Mouse (Mus musculus): ENCODE results near the gene Pip4k2a. TPM values are rescaled to one million over a fixed set of nuclear protein-coding genes. Genes with fewer than 3 reads are reported as not detected.
A peak's percentile ranks its signal among the peaks of the same experiment; 100 is the strongest.

Pip4k2a gene
- total and polyA plus RNA-seq, 3 experiments = 6.6 to 52.9 (median 20.8) TPM

GRCm38 (mm10) chr2:18919797-18920354 lies 78.0 kb downstream of the Pip4k2a start:
- H3K27ac ChIP-seq (ENCODE audit: insufficient read depth, low read depth) = no peak overlapping the region; the same call in 1 of the 2 replicates
- H3K79me2 ChIP-seq (replicated peaks; ENCODE audit: control insufficient read depth, extremely low read depth, insufficient read depth, poor library complexity, severe bottlenecking) = peaks cover 4% of the 10 kb centered on the region; the same call in 1 of the 2 replicates
- no peaks in the 10 kb centered on the region for H3K36me3 ChIP-seq (replicated peaks in 1 of 2; ENCODE audit: control insufficient read depth in 1 of 2, insufficient read depth in 1 of 2, low read length in 1 of 2)
- H3K9ac ChIP-seq (ENCODE audit: insufficient read depth, low read depth) = no peak overlapping the region
- no peak overlapping the region for H3K4me2 ChIP-seq (ENCODE audit: insufficient read depth, low read depth, poor library complexity, severe bottlenecking)
- peaks cover 14 to 98% of the 10 kb centered on the region in 2 experiments for H3K4me1 ChIP-seq (ENCODE audit: control insufficient read depth in 1 of 2, insufficient read depth in 2 of 2)
- no peaks in the 10 kb centered on the region for H3K9me3 ChIP-seq (replicated peaks; ENCODE audit: low read length)
- dilution Hi-C loops (cut with MboI; ENCODE audit: extremely low pct_ligation_motif_present, extremely low pct_unique_long_range_greater_than_20kb, low sequenced_read_pairs) (no loop called here), in situ Hi-C loops (cut with MboI; ENCODE audit: low pct_ligation_motif_present, low pct_unique_long_range_greater_than_20kb, low sequenced_read_pairs) (no loop called here)
- H3K4me3 ChIP-seq (replicated peaks in 1 of 3; ENCODE audit: low read depth in 2 of 3, low read length in 2 of 3, poor library complexity in 1 of 3) = no peak overlapping the region
- TF ChIP-seq JUND (conservative IDR thresholded peaks at IDR 0.05; ENCODE audit: low read depth, low read length) = no peak
- no peak for TF ChIP-seq POLR2A (IDR thresholded peaks at IDR 0.05; ENCODE audit: low read depth, low read length)
- no peak for TF ChIP-seq MAFK (IDR thresholded peaks at IDR 0.05; ENCODE audit: insufficient replicate concordance, low read length)
- TF ChIP-seq USF1 (IDR thresholded peaks at IDR 0.05; ENCODE audit: low read depth, low read length) = no peak
- no peak for TF ChIP-seq RCOR1 (conservative IDR thresholded peaks at IDR 0.05; ENCODE audit: low read depth, low read length)
- no peak for TF ChIP-seq IRF4 (IDR thresholded peaks at IDR 0.05; ENCODE audit: low read depth, low read length)
- TF ChIP-seq BHLHE40 (IDR thresholded peaks at IDR 0.05; ENCODE audit: low read depth, low read length) = no peak
- TF ChIP-seq MYC (IDR thresholded peaks at IDR 0.05; ENCODE audit: low read depth, low read length) = no peak
- TF ChIP-seq SIN3A (IDR thresholded peaks at IDR 0.05; ENCODE audit: low read length) = no peak
- no peak for TF ChIP-seq ELF1 (IDR thresholded peaks at IDR 0.05; ENCODE audit: low read depth, low read length)
- DNase-seq (ENCODE audit: extremely low read depth) = no peak
- H3K27me3 ChIP-seq (replicated peaks) = no peaks in the 10 kb centered on the region

GRCm38 (mm10) chr2:18917838-18918237 lies 80.1 kb downstream of the Pip4k2a start:
- in situ Hi-C loops (cut with MboI; ENCODE audit: low pct_ligation_motif_present, low pct_unique_long_range_greater_than_20kb, low sequenced_read_pairs) = no loop called here

GRCm38 (mm10) chr2:18917380-18917750 lies 80.6 kb downstream of the Pip4k2a start:
- in situ Hi-C loops (cut with MboI; ENCODE audit: low pct_ligation_motif_present, low pct_unique_long_range_greater_than_20kb, low sequenced_read_pairs) = no loop called here
- H3K9ac ChIP-seq (ENCODE audit: insufficient read depth, low read depth) = no peak overlapping the region
- peak; percentile 67 for DNase-seq (ENCODE audit: extremely low read depth)

More at GRCm38 (mm10) chr2:18917838-18918237, 80.1 kb downstream of the Pip4k2a start:
- H3K36me3 ChIP-seq (replicated peaks in 1 of 2; ENCODE audit: control insufficient read depth in 1 of 2, insufficient read depth in 1 of 2, low read length in 1 of 2) = no peaks in the 10 kb centered on the region
- H3K79me2 ChIP-seq (replicated peaks; ENCODE audit: control insufficient read depth, extremely low read depth, insufficient read depth, poor library complexity, severe bottlenecking) = peaks cover 4% of the 10 kb centered on the region; the same call in 1 of the 2 replicates
- TF ChIP-seq ZC3H11A (IDR thresholded peaks at IDR 0.05; ENCODE audit: low read depth, low read length) (no peak), TCF12 (IDR thresholded peaks at IDR 0.05; ENCODE audit: low read depth, low read length) (no peak), MYC (IDR thresholded peaks at IDR 0.05; ENCODE audit: low read depth, low read length) (no peak), USF2 (conservative IDR thresholded peaks at IDR 0.05; ENCODE audit: low read depth, low read length) (no peak), ZKSCAN1 (IDR thresholded peaks at IDR 0.05; ENCODE audit: borderline replicate concordance, low read depth, low read length) (no peak), ELF1 (IDR thresholded peaks at IDR 0.05; ENCODE audit: low read depth, low read length) (no peak), MAZ (IDR thresholded peaks at IDR 0.05; ENCODE audit: low read depth, low read length) (no peak), E2F4 (IDR thresholded peaks at IDR 0.05; ENCODE audit: insufficient replicate concordance, low read depth, low read length) (no peak), USF1 (IDR thresholded peaks at IDR 0.05; ENCODE audit: low read depth, low read length) (no peak), TBP (conservative IDR thresholded peaks at IDR 0.05; ENCODE audit: low read depth, low read length) (no peak)
- peaks cover 11 to 98% of the 10 kb centered on the region in 2 experiments for H3K4me1 ChIP-seq (ENCODE audit: control insufficient read depth in 1 of 2, insufficient read depth in 2 of 2)
- no peaks in the 10 kb centered on the region for H3K9me3 ChIP-seq (replicated peaks; ENCODE audit: low read length)
- dilution Hi-C loops (cut with MboI; ENCODE audit: extremely low pct_ligation_motif_present, extremely low pct_unique_long_range_greater_than_20kb, low sequenced_read_pairs) = no loop called here
- no peak overlapping the region for H3K4me3 ChIP-seq (replicated peaks in 1 of 3; ENCODE audit: low read depth in 2 of 3, low read length in 2 of 3, poor library complexity in 1 of 3)
- no peaks in the 10 kb centered on the region for H3K27me3 ChIP-seq (replicated peaks)
- no peak overlapping the region for H3K9ac ChIP-seq (ENCODE audit: insufficient read depth, low read depth)
- H3K27ac ChIP-seq (ENCODE audit: insufficient read depth, low read depth) = no peak overlapping the region
- no peak for DNase-seq (ENCODE audit: extremely low read depth)
- H3K4me2 ChIP-seq (ENCODE audit: insufficient read depth, low read depth, poor library complexity, severe bottlenecking) = no peak overlapping the region

More at GRCm38 (mm10) chr2:18917380-18917750, 80.6 kb downstream of the Pip4k2a start:
- TF ChIP-seq ETS1 (conservative IDR thresholded peaks at IDR 0.05; ENCODE audit: low read depth, low read length) (0 out of 2 replicates have a peak, but pooled peaks have one; percentile 37), ZC3H11A (IDR thresholded peaks at IDR 0.05; ENCODE audit: low read depth, low read length) (no peak), SMC3 (IDR thresholded peaks at IDR 0.05; ENCODE audit: low read depth, low read length) (no peak), RCOR1 (conservative IDR thresholded peaks at IDR 0.05; ENCODE audit: low read depth, low read length) (no peak)
- Histone ChIP-seq H3K27me3 (replicated peaks) (no peaks in the 10 kb centered on the region), H3K9me3 (replicated peaks; ENCODE audit: low read length) (no peaks in the 10 kb centered on the region), H3K27ac (ENCODE audit: insufficient read depth, low read depth) (no peak overlapping the region), H3K4me3 (replicated peaks in 1 of 3; ENCODE audit: low read depth in 2 of 3, low read length in 2 of 3, poor library complexity in 1 of 3) (peak overlapping the region in 1 of 3 experiments; percentile 10), H3K36me3 (replicated peaks in 1 of 2; ENCODE audit: control insufficient read depth in 1 of 2, insufficient read depth in 1 of 2, low read length in 1 of 2) (no peaks in the 10 kb centered on the region), H3K4me1 (ENCODE audit: control insufficient read depth in 1 of 2, insufficient read depth in 2 of 2) (peaks cover 11 to 98% of the 10 kb centered on the region in 2 experiments), H3K4me2 (ENCODE audit: insufficient read depth, low read depth, poor library complexity, severe bottlenecking) (peak overlapping the region; percentile 0; the same call in 1 of the 2 replicates), H3K79me2 (replicated peaks; ENCODE audit: control insufficient read depth, extremely low read depth, insufficient read depth, poor library complexity, severe bottlenecking) (peaks cover 4% of the 10 kb centered on the region)
- dilution Hi-C loops (cut with MboI; ENCODE audit: extremely low pct_ligation_motif_present, extremely low pct_unique_long_range_greater_than_20kb, low sequenced_read_pairs) = no loop called here

All from CH12.LX (cell line).